Mouse (Mus musculus) spleen, postnatal 4 days (tissue): ENCODE results near the gene Etv6.

Experiments used
- DNase-seq, 2 experiments: peaks; one replicate each; pipeline ENCODE4 v3.0.0; 2022; ENCODE audit warnings: low spot score in 2 of 2

Gene Etv6

DNA sequence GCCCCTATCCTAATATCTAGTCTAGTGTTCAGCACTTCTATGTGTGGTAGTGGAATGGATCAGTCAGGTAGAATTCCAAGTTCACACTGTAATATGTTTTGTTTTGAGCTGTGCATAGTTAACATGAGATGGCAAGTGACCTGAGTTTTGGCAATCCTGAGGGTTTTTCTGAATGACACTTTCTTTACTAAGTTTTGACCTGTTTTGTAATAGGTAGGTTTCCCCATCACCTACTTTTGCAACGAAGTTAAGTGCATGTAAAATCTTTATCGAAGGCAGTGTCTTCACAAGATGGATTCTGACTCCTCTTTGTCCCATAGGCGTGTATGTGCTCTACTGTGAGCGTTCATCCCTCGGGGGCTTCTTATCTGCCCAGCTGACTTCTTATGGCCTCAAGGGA is 74.7 kb downstream of the Etv6 start:
- DNase-seq, result no peak

GRCm38 (mm10) chr6:134111599-134111998 is 76.1 kb downstream of the Etv6 start:
- no peak for DNase-seq

- no peak for DNase-seq
Observed at GRCm38 (mm10) chr6:134112753-134113152, 77.3 kb downstream of the Etv6 start.

DNA sequence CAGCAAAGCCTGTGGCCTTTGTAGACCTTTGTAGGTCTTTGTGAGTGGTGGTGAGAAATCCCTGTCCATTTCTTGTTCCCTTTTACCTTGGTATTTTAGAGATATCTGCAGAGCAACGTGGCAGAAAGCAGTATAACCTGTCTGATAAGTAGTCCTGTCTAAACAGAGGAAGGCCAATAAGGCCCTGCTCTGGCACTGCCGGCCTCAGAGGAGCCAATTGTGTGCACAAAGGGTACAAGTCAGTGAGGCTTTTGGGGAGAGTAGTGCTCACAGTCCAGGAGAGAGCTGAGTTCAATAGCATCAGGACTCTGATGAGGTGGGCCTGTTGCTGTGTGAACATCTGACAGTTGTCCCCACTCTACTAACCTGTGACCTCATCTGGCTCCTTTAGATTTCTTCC is 77.7 kb downstream of the Etv6 start:
- no peak for DNase-seq

GRCm38 (mm10) chr6:134115219-134115968 is 79.9 kb downstream of the Etv6 start:
- no peak for DNase-seq

DNA sequence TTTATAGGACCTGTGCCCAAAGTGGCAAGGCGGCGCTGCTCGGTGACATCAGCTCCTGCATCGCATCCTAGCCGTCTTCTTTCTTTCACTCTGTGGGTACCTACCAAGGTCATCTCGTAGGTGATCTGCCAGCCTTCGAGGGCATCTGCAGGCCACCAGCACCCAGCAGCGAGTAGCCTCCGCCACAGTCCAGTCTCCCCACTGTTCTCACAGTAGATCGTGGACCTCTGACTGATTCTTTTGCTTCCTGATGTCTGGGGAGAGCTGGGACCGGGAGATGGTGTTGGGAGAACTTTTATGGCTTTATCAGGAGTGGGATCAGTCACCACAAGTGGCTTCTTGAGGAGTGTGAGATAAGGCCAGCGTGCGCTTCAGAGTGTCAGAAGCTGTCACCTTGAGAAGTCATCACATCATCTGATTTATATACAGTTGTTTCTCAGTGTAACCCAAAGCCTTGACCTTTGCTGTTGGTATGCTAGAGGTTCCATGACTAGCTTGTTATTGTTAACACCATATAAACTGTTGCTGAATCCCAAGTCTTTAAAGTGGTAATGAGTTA is 82.0 kb downstream of the Etv6 start:
- no peak for DNase-seq

DNA sequence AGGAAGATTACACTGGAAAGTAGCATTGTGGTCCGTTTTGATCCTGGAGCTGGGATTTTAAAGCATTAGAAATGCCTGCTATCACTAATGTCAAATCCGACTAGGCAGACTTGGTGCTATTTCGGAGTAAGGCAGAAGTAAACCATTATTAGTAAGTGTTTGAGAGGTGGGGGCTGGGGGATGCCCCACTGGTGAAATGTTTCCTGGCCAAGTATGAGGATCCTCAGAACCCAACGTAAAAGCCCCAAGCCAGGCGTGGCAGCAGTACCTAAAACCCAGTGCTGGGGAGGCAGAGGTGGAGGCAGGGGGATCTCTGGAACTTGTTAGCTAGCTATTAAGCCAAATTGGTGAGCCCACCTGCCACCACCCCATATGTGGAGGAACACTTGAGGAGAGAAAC is 83.0 kb downstream of the Etv6 start:
- no peak for DNase-seq

DNA sequence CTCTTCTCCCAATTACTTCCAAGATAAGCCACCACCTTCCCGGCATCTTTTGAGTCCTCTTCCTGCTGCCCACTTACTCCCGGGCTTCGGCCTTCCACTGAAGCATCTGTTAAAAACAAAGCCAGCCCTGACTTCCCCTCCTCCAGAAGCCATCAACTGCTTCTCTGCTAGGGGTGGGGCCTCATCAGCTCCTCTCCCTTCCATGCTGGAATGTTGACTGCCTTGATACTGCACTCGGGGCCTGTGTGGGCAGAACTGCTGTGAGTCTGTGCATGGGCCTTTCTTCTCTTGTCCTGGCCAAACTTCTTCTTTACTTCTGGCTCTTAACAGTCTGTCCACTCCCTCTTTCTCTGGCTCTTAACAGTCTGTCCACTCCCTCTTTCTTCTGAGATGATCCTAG is 83.6 kb downstream of the Etv6 start:
- no peak for DNase-seq

GRCm38 (mm10) chr6:134120227-134120626 is 84.7 kb downstream of the Etv6 start:
- DNase-seq, result no peak

DNA sequence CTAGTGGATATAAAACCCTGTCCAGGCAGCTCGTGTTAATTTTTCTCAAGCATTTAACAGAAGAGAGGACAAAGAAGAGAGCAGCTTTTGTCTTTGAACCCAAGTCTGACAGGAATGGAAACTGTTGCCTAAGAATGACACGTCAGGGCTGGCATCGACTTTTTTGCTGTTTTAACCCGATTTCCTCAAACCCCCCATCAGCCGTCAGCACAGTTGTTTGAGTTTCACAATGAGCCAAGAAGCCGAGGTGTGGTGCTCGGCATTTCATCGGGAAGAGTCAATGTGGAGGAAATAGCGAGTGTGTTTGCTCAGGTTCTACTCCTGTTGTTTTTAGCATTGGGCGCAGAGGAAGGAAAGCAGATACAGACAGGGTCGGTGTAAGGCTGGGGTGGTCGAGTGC is 85.2 kb downstream of the Etv6 start:
- DNase-seq, result no peak

DNA sequence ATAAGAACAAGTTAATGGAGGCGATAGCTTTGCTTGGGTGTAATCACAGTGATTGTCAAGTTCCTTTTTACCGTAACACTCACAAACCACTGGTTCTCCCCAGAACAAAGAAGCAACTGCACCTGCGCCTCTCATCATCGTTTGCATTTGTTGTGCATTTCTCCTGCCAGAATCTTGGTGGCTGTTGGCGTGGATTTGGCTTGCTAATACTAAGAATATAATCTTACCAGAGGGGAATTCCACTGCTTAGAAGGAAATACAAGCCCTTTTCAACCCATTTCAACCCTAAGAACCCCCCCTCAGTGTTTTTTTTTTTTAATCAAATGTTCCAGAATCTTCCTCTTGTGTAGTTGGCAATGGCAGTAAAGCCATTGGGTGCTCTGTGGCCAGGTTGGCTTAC is 87.4 kb downstream of the Etv6 start:
- DNase-seq, result no peak

DNA sequence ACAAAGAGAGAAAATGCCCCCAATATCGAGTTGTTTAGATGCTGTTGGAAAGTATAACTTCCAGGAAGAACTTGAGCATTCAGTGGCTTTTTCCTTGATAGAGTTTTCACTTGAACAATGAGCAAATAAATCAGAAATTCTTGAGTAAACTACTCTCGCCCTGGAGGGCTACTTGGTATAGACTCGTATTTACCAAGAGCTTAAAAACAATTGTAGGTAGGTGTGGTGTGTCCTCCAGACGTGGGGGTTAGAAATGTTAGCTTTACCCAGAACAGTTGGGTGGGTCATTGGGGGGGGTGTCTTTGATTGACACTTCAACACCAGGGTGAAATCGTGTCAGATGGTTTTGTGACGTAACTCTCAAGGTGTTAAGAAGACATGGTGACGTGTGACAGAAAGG is 88.0 kb downstream of the Etv6 start:
- DNase-seq, result no peak

GRCm38 (mm10) chr6:134124256-134124655 is 88.8 kb downstream of the Etv6 start:
- DNase-seq, result no peak

- no peak for DNase-seq
Observed at GRCm38 (mm10) chr6:134127996-134128395, 92.5 kb downstream of the Etv6 start.

DNA sequence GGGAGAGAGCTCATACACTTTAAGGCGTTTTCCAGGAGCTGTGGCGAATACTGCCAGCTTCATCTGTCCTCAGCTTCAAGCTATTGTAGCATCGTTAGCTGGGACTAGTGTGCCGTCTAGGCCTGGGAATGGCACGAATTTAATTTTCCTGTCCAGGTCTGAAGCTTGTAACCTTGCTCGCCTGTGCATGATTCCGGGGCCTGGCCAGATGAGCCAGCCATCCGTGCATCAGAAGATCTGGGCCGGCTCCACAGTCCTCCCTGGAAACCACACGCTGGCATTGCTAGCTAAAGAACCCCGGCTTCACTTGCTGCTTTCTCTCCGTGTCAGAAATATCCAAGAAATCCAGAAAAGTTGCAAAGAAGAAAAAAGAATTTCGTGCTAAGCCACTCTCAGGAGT is 93.1 kb downstream of the Etv6 start:
- no peak for DNase-seq

DNA sequence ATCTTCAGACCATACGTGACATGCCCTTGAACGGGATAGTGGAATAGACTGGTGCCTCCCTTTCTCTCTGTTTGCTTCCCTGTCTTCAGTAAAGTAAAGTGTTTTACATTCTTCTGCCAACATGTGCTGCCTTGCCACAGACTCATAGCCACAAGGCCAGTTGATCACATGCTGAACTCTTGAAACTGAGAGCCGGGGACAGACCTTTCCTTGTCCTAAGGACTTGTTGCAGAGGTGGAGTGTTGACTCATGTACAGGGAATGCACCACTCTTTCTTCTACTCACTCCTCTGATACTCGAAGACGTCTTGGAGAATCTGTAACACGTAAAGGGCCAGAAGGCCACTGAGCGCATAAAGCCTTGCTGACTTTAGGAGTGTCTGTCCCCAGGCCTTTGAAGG is 94.3 kb downstream of the Etv6 start:
- no peak for DNase-seq

DNA sequence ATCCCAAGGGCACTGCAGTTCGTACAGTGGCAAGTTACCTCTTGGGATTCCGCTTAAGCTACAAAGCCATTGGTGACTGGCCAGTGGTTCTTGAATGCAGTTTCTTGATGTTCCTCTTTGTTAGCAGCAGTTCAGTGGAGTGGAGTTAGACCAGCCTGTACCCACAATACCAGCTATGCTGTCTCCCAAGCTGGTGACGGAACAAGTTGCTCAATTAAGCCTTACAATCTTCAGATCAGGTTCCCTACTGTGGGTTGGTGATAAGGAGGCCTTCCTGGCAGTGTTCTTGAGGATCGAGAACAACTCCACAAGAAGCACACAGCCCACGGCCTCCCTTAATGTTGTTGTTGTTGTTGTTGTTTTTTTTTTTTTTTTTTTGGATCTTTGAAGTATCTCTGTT is 95.3 kb downstream of the Etv6 start:
- DNase-seq, result no peak

GRCm38 (mm10) chr6:134131601-134132000 is 96.1 kb downstream of the Etv6 start:
- no peak for DNase-seq

DNA sequence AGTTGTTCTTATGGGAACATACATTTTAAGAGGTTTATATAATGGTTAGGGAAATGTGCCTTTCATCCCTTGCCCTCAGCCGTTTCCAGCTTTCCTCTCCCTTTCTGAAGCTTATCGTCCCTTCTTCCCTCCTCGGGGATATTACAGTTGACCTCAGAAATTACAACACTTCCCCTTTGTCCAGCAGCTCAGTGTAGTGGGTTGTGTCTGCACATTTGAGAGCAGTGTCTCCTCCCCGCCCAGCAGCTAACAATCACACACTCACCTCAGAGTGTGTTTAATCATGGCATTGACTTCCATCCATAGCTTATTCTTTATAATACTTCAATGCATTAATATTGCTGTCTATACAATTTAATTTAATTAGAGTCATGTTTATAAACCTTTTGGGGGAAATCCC is 98.3 kb downstream of the Etv6 start:
- no peak for DNase-seq

- no peak for DNase-seq
Observed at GRCm38 (mm10) chr6:134134821-134135323, 99.4 kb downstream of the Etv6 start.

- DNase-seq, result no peak
Observed at GRCm38 (mm10) chr6:134136315-134136714, 100.8 kb downstream of the Etv6 start.

GRCm38 (mm10) chr6:134139359-134139758 is 103.9 kb downstream of the Etv6 start:
- DNase-seq, result no peak

- DNase-seq, result no peak
Observed at GRCm38 (mm10) chr6:134140718-134141615, 105.5 kb downstream of the Etv6 start.
